Mouse (Mus musculus): Measurements from ENCODE around the gene Olfr1357.

Olfr1357 gene

GRCm38 (mm10) chr10:78581121-78581520 is 36.8 kb downstream of the Olfr1357 start:
- no peak for DNase-seq (ENCODE audit: low spot score)

DNA sequence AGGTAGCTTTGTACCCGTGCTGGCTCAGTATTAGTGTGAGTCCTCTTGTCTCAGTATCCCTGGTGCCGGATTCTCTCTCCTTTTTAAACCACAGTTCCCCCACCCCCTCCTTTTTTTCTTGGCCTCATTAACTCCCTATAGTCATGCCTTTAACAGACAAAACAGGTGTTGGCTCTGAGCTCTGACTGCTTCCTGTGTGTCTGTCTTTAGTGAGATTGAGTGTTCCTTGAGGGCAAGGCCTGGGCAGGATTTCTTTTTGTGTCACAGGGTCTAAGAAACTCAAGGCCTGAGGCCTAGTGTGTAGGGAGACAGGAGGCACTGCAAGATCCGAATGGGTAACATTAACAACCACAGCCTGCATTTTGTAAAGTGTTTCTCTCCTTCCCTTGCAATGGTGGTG is 39.7 kb downstream of the Olfr1357 start:
- no peak for DNase-seq (ENCODE audit: low spot score)

- no peak for DNase-seq (ENCODE audit: low spot score)
Measured at GRCm38 (mm10) chr10:78576435-78577184, 41.3 kb downstream of the Olfr1357 start.

- DNase-seq (ENCODE audit: low spot score), result no peak
Measured at GRCm38 (mm10) chr10:78575690-78576089, 42.2 kb downstream of the Olfr1357 start.

DNA sequence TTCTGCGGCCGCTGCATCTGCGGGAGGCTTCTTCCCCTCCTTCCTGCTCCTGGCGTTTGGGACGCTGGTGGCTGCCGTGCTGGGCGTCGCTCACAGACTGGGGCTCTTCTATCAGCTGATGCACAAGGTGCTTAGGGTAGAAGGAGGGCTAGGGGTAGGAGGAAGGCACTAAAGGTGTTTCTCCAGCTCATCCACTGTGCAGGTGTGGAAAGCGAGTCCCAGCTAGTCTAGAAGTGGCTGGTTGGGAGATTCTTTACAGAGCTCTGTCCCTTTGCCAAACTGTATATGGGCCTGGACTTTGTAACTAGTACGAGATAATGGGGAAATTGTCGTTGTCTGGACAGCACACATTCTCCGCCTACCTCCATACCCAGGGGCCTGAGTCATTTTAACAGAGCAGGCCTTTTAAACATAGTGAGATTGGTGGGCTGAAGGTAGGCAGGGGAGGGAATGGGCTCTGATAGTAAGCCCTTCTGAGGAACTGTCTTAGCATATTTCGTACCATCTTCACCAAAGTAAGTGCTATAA is 42.7 kb downstream of the Olfr1357 start:
- no peak for DNase-seq (ENCODE audit: low spot score)

- DNase-seq (ENCODE audit: low spot score), result peak; percentile 79
Measured at GRCm38 (mm10) chr10:78574250-78575104, 43.4 kb downstream of the Olfr1357 start, which contains the start of gene Ilvbl. TSS of gene Ilvbl (plus strand) at chr10:78574346.

DNA sequence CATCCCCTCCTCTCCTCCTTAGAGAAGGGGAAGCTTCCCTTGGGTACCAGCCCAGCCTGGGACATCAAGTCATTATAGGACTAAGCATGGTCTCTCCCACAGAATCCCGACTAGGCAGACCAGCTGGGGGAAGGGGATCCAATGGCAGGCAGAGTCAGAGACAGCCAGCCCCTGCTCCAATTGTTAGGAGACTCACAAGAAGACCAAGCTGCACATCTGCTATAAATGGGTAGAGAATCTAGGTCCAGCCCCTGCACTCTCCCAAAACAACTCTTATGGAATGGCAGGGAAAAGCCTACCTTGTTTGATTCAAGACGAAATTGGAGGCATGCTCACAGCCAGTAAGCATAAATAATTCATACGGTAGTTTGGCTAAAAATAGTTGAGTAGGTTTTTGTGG is 44.6 kb downstream of the Olfr1357 start:
- DNase-seq (ENCODE audit: low spot score), result no peak

DNA sequence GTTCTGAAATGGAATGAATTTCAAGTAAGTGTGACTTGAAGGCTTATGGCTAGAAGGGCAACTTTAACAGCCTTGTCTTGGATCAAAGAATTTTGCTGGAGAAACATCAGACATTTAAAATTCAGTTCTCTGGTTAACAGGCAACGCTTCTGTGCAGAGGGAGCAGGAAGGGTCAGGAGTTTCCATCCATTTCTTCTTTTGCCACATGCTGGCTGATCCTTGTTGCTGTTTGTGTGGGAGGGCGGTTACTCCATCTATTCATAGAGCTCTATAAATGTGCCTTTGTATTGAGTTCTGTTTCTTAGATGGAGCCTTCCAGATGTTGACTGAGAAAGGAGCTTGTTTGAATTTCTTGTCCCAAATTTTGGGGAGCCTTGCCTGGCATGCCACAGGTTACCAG is 47.0 kb downstream of the Olfr1357 start:
- DNase-seq (ENCODE audit: low spot score), result no peak

GRCm38 (mm10) chr10:78570416-78570815 is 47.5 kb downstream of the Olfr1357 start:
- no peak for DNase-seq (ENCODE audit: low spot score)

DNA sequence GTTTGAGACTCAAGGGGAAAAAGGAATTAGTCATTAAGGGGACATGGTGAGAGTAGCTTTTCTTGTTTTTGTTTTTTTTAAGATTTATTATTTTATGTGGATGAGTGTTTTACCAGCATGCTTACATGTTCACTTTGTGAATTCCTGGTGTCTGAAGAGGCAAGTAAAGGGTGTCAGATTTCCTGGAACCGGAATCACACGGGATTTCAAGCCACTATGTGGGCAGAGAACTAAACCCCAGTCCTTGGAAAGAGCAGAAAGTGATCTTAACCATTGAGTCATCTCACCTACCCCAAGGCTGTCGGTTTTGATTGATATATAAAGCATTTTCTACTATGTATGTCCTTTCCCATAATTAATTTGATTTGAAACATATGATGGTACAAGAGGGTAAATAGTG is 48.2 kb downstream of the Olfr1357 start:
- no peak for DNase-seq (ENCODE audit: low spot score)

- DNase-seq (ENCODE audit: low spot score), result no peak
Measured at GRCm38 (mm10) chr10:78569191-78569590, 48.7 kb downstream of the Olfr1357 start.

GRCm38 (mm10) chr10:78565070-78565469 is 52.8 kb downstream of the Olfr1357 start:
- DNase-seq (ENCODE audit: low spot score), result no peak
